Mouse (Mus musculus) MEL-GATA-1-ER (cell line): ENCODE data around the gene Ttll12.

Source experiments
- DNase-seq: peaks from one replicate; pipeline ENCODE4 v3.0.0-alpha.2; 2012; ENCODE audit warnings: low read depth; ENCODE audit errors: extremely low read depth

The Ttll12 gene

DNA sequence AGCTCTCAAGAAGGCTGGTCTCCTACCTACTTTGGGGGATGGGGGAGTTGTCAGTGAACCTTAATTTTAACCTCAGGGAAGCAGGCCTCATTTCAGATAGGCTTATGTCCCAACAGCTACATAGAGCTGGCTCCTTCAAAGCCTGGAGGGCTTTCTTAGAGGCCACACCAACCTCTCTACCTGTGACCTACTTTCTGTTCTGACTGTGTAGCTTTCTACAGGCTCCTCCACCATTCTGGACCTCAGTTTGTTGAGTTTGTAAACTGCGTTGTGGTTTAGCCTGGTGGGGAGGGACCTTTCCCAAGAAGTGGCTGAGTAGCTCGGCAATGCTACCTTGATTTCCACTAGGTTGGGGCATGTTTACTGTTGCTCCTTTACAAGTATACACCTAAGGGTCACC lies 67.2 kb downstream of the Ttll12 start:
- DNase-seq = no peak

DNA sequence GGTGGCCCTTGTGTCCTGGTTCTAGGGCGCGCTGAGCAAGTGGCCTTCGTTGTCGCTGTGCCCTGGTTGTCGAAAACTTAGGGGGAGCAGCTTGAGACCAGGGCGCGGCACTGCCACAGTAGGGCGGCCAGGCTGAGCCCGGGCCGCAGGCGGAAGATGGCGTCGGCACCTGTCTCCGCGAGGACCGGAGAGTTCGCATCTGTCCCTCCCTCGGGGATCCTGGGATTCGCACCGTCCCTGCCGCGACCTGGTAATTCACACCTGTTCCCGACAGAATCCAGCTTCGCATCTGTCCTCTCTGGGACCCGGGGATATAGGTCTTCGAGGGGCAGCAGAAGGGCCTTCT lies 67.9 kb downstream of the Ttll12 start:
- no peak for DNase-seq

DNA sequence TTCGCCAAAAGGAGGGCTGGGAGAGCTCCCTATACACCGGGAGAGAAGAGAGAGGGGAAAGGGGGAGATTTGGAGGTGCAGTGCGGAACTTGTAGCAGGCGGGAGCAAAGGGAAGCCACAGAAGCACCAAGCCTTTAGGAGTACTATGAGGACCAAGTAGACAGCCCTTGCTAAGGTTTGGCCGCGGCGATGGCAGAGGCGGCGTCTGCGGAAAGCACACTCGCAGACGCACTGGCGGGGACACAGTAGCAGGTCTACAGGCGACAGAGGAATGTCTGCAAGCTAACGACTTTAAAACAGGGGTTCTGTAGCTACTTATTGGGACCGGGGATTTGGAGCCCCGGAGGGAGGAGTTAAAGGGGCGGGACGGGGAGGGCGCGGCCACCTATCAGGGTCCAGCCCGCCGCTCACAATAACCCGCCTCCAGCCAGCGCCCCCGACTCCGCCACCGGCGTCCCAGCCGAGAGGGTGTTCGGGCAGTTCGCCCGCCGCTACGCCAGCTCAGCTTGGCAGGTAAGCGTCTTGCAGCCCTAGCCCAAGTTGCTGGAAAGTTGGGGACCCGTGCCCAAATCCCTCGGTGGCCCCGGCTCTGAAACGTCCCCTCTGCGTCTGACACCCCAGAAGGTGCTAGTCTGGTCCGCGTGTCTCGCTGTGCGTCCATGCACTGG lies 68.4 kb downstream of the Ttll12 start, which contains the start of gene Bik:
TSS of gene Bik (plus strand) at position 439 of the 668 bp plus-strand sequence.
- DNase-seq = no peak
